Mouse (Mus musculus) embryonic stem cell, embryonic (primary cell): ENCODE results near the gene Zfp646.

Experiments used
- CTCF ChIA-PET, 4 experiments: fragments of 300-600 bp in 2 of 4; fragments of 350-600 bp in 2 of 4; sonication (Branson Sonifier 250); formaldehyde crosslinking; loops; one replicate each; lab custom pipeline; 2022; ENCODE audit warnings: inconsistent platforms in 2 of 4; lab: Charles Lee
- POLR2A ChIA-PET, 4 experiments: fragments of 300-600 bp in 2 of 4; fragments of 350-600 bp in 2 of 4; sonication (Branson Sonifier 250); formaldehyde crosslinking; loops; one replicate each; lab custom pipeline; 2022; ENCODE audit warnings: antibody characterized with exemption in 4 of 4, inconsistent platforms in 1 of 4; lab: Charles Lee

Zfp646 gene

GRCm38 (mm10) chr7:127870136-127870821 is 5.7 kb upstream of the Zfp646 start:
- CTCF ChIA-PET, result interaction anchor here (0.6 to 2.5 kb wide), 34 partner anchors 9 to 214 kb away, joined by 3 to 10 read pairs (median 4); partner anchors contain the start of genes Bcl7c (in 1 of the 4), Ctf1 (in 1 of the 4), Fus (in 1 of the 4) and Gm21974 (in 1 of the 4)

GRCm38 (mm10) chr7:127874812-127875626 is 1.0 kb upstream of the Zfp646 start:
- POLR2A ChIA-PET, result interaction anchor here (0.5 to 5.6 kb wide), 37 partner anchors 7 to 1448 kb away, joined by 3 to 72 read pairs (median 6); partner anchors contain the start of genes Fus (in 2 of the 4), Gm21974 (in 2 of the 4), Kat8 (in 2 of the 4) and Vkorc1 (in 2 of the 4)
- CTCF ChIA-PET, result interaction anchor here in 2 of 4 experiments (0.5 to 2.3 kb wide), 4 partner anchors 8 to 189 kb away, joined by 4 to 12 read pairs (median 6); partner anchors contain the start of gene Kat8 (in 1 of the 2)

More at GRCm38 (mm10) chr7:127870136-127870821, 5.7 kb upstream of the Zfp646 start:
- POLR2A ChIA-PET, result interaction anchor here (0.6 to 3.5 kb wide), 35 partner anchors 9 to 213 kb away, joined by 3 to 30 read pairs (median 4); partner anchors contain the start of genes Hsd3b7 (in 2 of the 4), Orai3 (in 2 of the 4), Bckdk (in 1 of the 4) and Gm21974 (in 1 of the 4)

- POLR2A ChIA-PET, result interaction anchor here (0.5 to 5.6 kb wide), 46 partner anchors 8 to 1448 kb away, joined by 3 to 72 read pairs (median 5); partner anchors contain the start of genes Gm21974 (in 3 of the 4), Vkorc1 (in 3 of the 4), Fus (in 2 of the 4) and Kat8 (in 2 of the 4)
- CTCF ChIA-PET, result interaction anchor here in 3 of 4 experiments (0.7 to 2.3 kb wide), 9 partner anchors 9 to 200 kb away, joined by 3 to 12 read pairs (median 4); partner anchors contain the start of genes Gm21974 (in 1 of the 3) and Vkorc1 (in 1 of the 3)
These were observed 407 bp upstream of the Zfp646 start for GRCm38 (mm10) chr7:127875627-127876001.

DNA sequence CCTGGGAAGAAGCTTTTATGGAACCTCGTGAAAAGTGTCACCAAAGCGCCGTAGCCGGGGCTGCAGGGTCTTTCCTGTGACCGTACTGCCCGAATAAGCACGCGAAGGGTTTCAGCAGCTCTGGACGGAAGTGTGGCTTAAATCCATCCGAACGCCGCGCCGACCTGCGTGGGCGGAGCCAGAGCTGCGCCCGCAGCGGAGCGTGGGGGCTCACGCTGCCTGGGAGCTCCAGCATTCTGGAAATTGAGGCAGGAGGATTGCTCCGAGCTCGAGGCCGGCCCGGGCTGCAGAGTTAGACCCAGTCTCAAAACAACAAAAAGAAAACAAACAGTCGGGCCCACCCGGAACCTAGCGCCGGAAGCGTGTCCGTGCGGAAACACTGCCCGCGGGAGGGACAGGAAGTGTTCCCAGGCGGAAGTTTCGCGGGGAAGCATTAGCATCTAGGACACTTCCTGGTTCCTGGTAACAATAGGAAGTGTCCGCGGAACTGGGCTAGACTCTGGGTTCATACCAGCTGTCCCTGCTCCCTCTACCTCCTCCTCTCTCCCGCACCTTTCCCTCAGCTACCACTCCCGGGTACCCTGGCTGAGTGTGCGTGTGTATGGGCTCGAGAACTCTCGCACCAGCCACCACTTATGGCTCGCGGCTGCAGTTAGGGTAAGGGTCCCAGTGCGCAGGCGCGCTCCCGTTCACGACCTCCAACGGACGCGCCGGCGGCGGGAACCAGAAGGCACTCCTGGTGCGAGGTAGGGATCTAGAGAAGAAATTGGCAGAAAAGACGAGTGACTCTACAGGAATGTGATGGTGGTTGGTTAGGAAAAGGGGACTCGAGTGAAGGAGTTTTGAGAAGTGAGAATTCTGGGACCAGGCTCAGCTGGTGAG is 687 bp downstream of the Zfp646 start, which contains the start of gene Zfp668:
TSS of gene Zfp668 (minus strand) at position 362 of the 882 bp plus-strand sequence.
- ChIA-PET CTCF (interaction anchor here in 3 of 4 experiments (0.6 to 2.3 kb wide), 11 partner anchors 9 to 201 kb away, joined by 3 to 12 read pairs (median 4); partner anchors contain the start of genes Gm21974 (in 2 of the 3) and Vkorc1 (in 2 of the 3)), POLR2A (interaction anchor here (0.6 to 5.6 kb wide), 64 partner anchors 9 to 1449 kb away, joined by 3 to 72 read pairs (median 4); partner anchors contain the start of genes Gm21974 (in 3 of the 4), Vkorc1 (in 3 of the 4), Fus (in 2 of the 4) and Kat8 (in 2 of the 4))

DNA sequence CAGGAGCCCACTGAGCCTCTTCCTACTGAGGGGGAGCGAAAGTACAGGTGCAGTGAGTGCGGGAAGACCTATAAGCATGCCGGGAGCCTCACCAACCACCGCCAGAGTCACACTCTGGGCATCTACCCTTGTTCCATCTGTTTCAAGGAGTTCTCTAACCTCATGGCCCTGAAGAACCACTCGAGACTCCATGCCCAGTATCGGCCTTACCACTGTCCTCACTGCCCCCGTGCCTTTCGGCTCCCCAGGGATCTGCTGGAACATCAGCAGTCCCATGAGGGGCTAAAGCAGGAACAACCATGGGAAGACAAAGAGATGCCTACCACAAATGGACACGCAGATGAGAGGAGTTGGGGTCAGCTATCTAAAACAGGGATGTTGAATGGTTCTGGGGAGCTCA is 3.3 kb downstream of the Zfp646 start:
- CTCF ChIA-PET, result interaction anchor here in 1 of 4 experiments (0.8 kb wide), 1 partner anchor 63 kb away, joined by 3 read pairs; no protein-coding TSS in a partner anchor
- POLR2A ChIA-PET, result interaction anchor here (0.6 to 2.0 kb wide), 9 partner anchors 9 to 248 kb away, joined by 3 to 8 read pairs (median 4); partner anchors contain the start of genes Prss53 (in 2 of the 4), Bckdk (in 1 of the 4), Gm21974 (in 1 of the 4) and Pycard (in 1 of the 4)

DNA sequence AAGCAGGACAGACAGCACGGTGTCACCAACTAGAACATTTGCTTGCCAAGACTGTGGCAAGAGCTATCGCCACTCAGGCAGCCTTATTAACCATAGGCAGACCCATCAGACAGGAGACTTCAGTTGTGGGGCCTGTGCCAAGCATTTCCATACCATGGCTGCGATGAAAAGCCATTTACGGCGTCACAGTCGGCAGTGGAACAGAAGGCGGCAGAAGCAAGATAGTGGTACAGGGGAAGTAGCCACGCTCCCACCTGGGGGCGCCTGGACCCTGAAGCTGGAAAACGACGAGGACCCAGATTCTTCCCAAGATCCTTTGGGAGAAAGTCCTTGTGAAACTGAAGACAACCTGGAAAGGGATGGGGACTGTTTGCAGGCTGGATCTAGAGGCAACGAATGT is 4.4 kb downstream of the Zfp646 start:
- POLR2A ChIA-PET, result interaction anchor here in 3 of 4 experiments (0.6 to 2.0 kb wide), 9 partner anchors 9 to 419 kb away, joined by 3 to 8 read pairs (median 4); partner anchors contain the start of genes Gm21974 (in 1 of the 3), Prss53 (in 1 of the 3) and Vkorc1 (in 1 of the 3)
- CTCF ChIA-PET, result no interaction called here

- POLR2A ChIA-PET, result interaction anchor here in 3 of 4 experiments (0.6 to 7.8 kb wide), 17 partner anchors 10 to 630 kb away, joined by 3 to 72 read pairs (median 3); partner anchors contain the start of genes Gm21974 (in 2 of the 3), Kat8 (in 2 of the 3), Vkorc1 (in 2 of the 3) and Zfp646 (in 2 of the 3)
- CTCF ChIA-PET, result interaction anchor here in 1 of 4 experiments (0.8 to 2.4 kb wide), 2 partner anchors 10 to 33 kb away, joined by 6 to 8 read pairs; partner anchors contain the start of gene Vkorc1
These were observed 9.9 kb downstream of the Zfp646 start for GRCm38 (mm10) chr7:127885951-127886350.

GRCm38 (mm10) chr7:127886551-127886950 is 10.5 kb downstream of the Zfp646 start:
- ChIA-PET CTCF (interaction anchor here in 1 of 4 experiments (0.8 to 2.4 kb wide), 3 partner anchors 9 to 212 kb away, joined by 4 to 8 read pairs (median 6); partner anchors contain the start of gene Vkorc1), POLR2A (interaction anchor here in 3 of 4 experiments (0.6 to 7.8 kb wide), 19 partner anchors 9 to 381 kb away, joined by 3 to 72 read pairs (median 6); partner anchors contain the start of genes Gm21974 (in 2 of the 3), Kat8 (in 2 of the 3), Vkorc1 (in 2 of the 3) and Zfp646 (in 2 of the 3))

DNA sequence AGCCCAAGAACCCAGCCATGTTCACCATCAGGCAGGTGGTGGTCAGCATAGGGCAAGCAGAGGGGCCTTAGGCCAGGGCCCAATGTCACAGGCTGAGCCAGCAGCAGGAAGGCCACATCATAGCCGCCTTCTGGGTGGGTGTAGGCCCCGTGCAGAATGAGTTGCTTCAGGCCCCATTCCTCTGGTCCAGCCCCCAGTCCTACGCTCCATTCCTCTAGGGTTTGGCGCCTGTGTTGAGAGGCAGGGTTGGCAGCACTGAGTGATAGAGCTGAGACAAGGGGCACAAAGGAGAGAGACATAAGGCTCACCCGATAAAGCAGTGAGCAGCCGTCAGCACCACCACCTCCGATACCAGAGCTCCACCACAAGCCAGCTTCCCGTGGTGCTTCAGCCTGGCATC is 11.2 kb downstream of the Zfp646 start:
- POLR2A ChIA-PET, result interaction anchor here in 3 of 4 experiments (1.0 to 7.8 kb wide), 30 partner anchors 8 to 159 kb away, joined by 3 to 72 read pairs (median 6); partner anchors contain the start of genes Kat8 (in 3 of the 3), Bckdk (in 2 of the 3), Gm21974 (in 2 of the 3) and Vkorc1 (in 2 of the 3)

DNA sequence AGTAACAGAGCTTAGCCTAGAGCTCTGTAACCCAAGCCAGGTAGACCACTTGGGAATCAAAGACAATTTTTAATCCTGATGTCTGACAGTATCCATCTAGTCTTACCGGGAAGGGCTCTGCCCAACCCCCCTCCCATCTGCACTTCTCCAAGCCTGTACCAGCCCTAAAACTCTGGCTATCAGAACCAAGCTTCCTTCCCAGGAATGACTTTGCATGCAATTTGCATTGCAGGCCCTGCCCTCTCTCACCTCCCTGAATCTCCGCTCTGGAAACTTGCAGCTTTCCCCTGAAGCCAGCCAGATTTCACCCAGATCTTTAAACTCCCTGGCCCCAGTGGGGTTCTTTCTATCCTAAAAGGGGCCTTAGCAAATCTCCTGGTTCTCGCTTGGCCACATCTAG is 11.8 kb downstream of the Zfp646 start:
- ChIA-PET POLR2A (interaction anchor here in 3 of 4 experiments (0.6 to 7.8 kb wide), 34 partner anchors 8 to 160 kb away, joined by 3 to 72 read pairs (median 5); partner anchors contain the start of genes Kat8 (in 3 of the 3), Bckdk (in 2 of the 3), Gm21974 (in 2 of the 3) and Vkorc1 (in 2 of the 3)), CTCF (interaction anchor here in 3 of 4 experiments (0.7 to 2.4 kb wide), 7 partner anchors 8 to 837 kb away, joined by 3 to 8 read pairs (median 4); partner anchors contain the start of genes Gm21974 (in 1 of the 3), Kat8 (in 1 of the 3) and Vkorc1 (in 1 of the 3))

More for the DNA sequence above, 11.2 kb downstream of the Zfp646 start:
- CTCF ChIA-PET, result interaction anchor here in 2 of 4 experiments (0.6 to 2.4 kb wide), 6 partner anchors 8 to 213 kb away, joined by 3 to 8 read pairs (median 4); partner anchors contain the start of genes Gm21974 (in 1 of the 2), Kat8 (in 1 of the 2) and Vkorc1 (in 1 of the 2)

- ChIA-PET POLR2A (interaction anchor here (0.5 to 7.8 kb wide), 19 partner anchors 8 to 361 kb away, joined by 3 to 72 read pairs (median 4); partner anchors contain the start of genes Kat8 (in 2 of the 4), Zfp646 (in 2 of the 4), Zfp668 (in 2 of the 4) and Bckdk (in 1 of the 4)), CTCF (interaction anchor here in 1 of 4 experiments (1.1 kb wide), 1 partner anchor 18 kb away, joined by 3 read pairs; no protein-coding TSS in a partner anchor)
These were observed 12.8 kb downstream of the Zfp646 start for GRCm38 (mm10) chr7:127888821-127889220.

- POLR2A ChIA-PET, result interaction anchor here in 3 of 4 experiments (0.6 to 7.8 kb wide), 24 partner anchors 8 to 1040 kb away, joined by 3 to 72 read pairs (median 4); partner anchors contain the start of genes Kat8 (in 2 of the 3), Zfp646 (in 2 of the 3), Hsd3b7 (in 1 of the 3) and Zfp668 (in 1 of the 3)
- CTCF ChIA-PET, result interaction anchor here in 2 of 4 experiments (0.7 to 1.5 kb wide), 2 partner anchors 9 to 218 kb away, joined by 3 to 5 read pairs; no protein-coding TSS in a partner anchor
These were observed 14.8 kb downstream of the Zfp646 start, which contains the start of gene Prss53 for GRCm38 (mm10) chr7:127890798-127891197. TSS of gene Prss53 (minus strand) at chr7:127890970.

DNA sequence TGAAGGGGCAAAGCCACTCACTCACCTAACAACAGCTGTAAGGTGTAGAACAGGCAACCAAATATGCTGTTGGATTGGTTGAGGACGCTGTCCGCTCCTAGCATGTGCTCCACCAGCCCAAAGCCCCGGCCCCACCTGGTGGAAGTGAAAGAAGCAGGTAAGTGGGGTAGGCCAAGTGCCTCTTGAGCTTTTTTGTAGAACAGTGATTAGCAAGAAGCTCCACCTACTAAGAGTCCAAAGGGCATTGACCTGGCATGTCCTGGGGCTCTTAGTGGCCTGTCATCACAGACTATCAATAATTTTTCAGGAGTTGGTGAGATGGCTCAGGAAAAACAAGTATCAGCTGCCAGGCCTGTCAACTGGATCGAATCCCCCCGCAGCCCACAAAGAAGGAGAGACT is 18.5 kb downstream of the Zfp646 start:
- CTCF ChIA-PET, result interaction anchor here in 3 of 4 experiments (0.7 to 3.4 kb wide), 8 partner anchors 9 to 237 kb away, joined by 3 to 23 read pairs (median 4); partner anchors contain the start of gene Bckdk (in 1 of the 3)
- POLR2A ChIA-PET, result interaction anchor here in 2 of 4 experiments (1.0 to 5.5 kb wide), 24 partner anchors 7 to 78 kb away, joined by 3 to 40 read pairs (median 10); partner anchors contain the start of genes Bckdk (in 2 of the 2), Kat8 (in 2 of the 2), Zfp646 (in 2 of the 2) and Zfp668 (in 2 of the 2)

DNA sequence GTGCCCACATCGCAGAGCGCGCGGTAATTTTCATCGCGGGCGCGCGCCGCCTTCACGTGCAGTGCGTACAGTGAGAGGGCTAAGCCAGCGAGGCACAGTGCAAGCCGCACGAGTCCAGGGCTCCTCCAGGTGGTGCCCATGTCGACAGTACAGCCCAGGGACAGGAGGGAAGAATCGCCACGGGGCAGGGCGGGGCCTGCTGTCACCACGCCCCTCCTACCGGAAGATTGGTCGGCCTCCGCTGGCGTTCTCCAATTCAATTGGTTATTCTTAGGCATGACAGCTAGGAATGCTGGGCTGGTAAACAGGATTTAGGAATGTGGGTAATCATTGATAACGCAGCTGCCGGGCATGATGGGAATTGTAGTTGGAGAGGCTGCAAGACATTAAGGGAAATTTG is 19.4 kb downstream of the Zfp646 start, which contains the start of the genes Gm21974 and Vkorc1:
TSS of gene Gm21974 (minus strand) at position 13 of the 400 bp plus-strand sequence.
TSS of gene Vkorc1 (minus strand) at position 176 of the 400 bp plus-strand sequence.
- POLR2A ChIA-PET, result interaction anchor here (0.7 to 5.5 kb wide), 61 partner anchors 8 to 566 kb away, joined by 3 to 40 read pairs (median 4); partner anchors contain the start of genes Zfp646 (in 4 of the 4), Kat8 (in 3 of the 4), Zfp668 (in 3 of the 4) and Bckdk (in 2 of the 4)
- CTCF ChIA-PET, result interaction anchor here (0.5 to 3.4 kb wide), 22 partner anchors 8 to 715 kb away, joined by 3 to 23 read pairs (median 5); partner anchors contain the start of genes Bckdk (in 2 of the 4), Zfp668 (in 2 of the 4), 9130023H24Rik (in 1 of the 4) and Armc5 (in 1 of the 4)
